8 mouse cellular contexts compared by ENCODE assay signal in the genomic region with DNA sequence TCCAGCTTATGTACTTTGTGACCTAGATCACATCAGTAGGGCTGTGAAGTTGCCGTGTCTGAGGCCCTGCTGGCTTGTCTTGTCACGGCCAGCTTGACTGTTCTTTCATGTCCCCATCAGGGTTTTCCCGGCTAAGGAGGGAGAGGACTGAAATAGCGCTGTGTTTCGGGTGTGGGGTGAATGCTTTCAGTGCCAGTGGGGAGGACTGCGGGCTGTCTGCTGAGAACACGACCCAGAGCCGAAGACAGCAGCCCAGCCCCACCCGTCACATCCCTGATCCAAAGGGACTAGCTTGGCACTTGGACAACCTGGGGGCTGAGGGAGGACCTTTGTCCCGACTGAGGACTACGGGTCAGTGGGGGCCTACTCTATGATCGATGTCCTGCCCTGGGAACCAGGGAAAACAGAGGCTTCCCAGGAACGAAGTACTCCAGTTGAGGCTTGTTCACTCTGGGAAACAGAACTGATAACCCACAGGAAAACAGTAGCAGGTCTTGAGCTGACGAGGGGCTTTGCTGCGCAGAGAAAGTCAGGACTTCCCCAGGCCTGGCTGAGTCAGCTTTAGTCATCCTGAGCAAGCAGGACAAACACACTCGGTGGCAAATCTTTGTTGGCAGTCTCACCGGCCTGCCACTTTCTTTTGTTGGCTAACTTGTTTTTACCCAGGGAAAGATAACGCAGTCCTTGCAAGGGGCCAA. TPM values are rescaled to one million over a fixed set of nuclear protein-coding genes. Genes with fewer than 3 reads are reported as not detected.
A peak's percentile ranks its signal among the peaks of the same experiment; 100 is the strongest.
DNase-seq lines count a peak whose midpoint lies in the region; ATAC-seq lines count a peak whose summit lies in the region.

No protein-coding gene starts in this region.

- no peak overlapping the region for H3K4me3 ChIP-seq in neural tube, embryonic 11.5 days (ENCODE audit: low read depth, low read length)
- H3K4me3 ChIP-seq in brown adipose tissue, adult 24 weeks (ENCODE audit: insufficient read depth, low read depth, low read length): no peak overlapping the region
- no peak overlapping the region for H3K4me3 ChIP-seq in stomach, embryonic 15.5 days (replicated peaks)

- no peak overlapping the region for H3K27ac ChIP-seq in neural tube, embryonic 11.5 days (ENCODE audit: low read depth, low read length)
- H3K27ac ChIP-seq in brown adipose tissue, adult 24 weeks (replicated peaks; ENCODE audit: low read depth, low read length): peak overlapping the region; percentile 75
- peak overlapping the region; percentile 51 for H3K27ac ChIP-seq in stomach, embryonic 15.5 days

- ATAC-seq in neural tube, embryonic 11.5 days (ENCODE audit: insufficient read depth, low FRiP score, low TSS enrichment): no peak
- ATAC-seq in inflammation-experienced regulatory T-cells, adult 6 months: peak; percentile 28
- peak; percentile 48; the same call in 1 of the 2 replicates for ATAC-seq in stomach, embryonic 15.5 days (ENCODE audit: insufficient read depth, low FRiP score, low read depth)

- H3K36me3 ChIP-seq in neural tube, embryonic 11.5 days (ENCODE audit: control insufficient read depth, insufficient read depth, low read length): no peaks in the 10 kb centered on the region; the same call in 1 of the 2 replicates
- no peaks in the 10 kb centered on the region for H3K36me3 ChIP-seq in stomach, embryonic 15.5 days

- WGBS in neural tube, embryonic 11.5 days: 80% methylated on average over 18 of the region's 18 CpGs
- 54% methylated on average over 18 of the region's 18 CpGs for WGBS in stomach, embryonic 15.5 days

- H3K9me3 ChIP-seq in neural tube, embryonic 11.5 days (ENCODE audit: control insufficient read depth, low read length): no peaks in the 10 kb centered on the region
- H3K9me3 ChIP-seq in stomach, embryonic 15.5 days: no peaks in the 10 kb centered on the region

- intact Hi-C loops in left cerebral cortex, postnatal 10 days (cut with DNase I): no loop called here

- H3K4me1 ChIP-seq in neural tube, embryonic 11.5 days (ENCODE audit: control insufficient read depth, insufficient read depth, low read length): no peaks in the 10 kb centered on the region
- H3K4me1 ChIP-seq in brown adipose tissue, adult 24 weeks (ENCODE audit: control insufficient read depth, insufficient read depth, insufficient read length, low read length): peaks cover 8% of the 10 kb centered on the region
- H3K4me1 ChIP-seq in stomach, embryonic 15.5 days: peaks cover 7% of the 10 kb centered on the region; the same call in 1 of the 2 replicates

- no peaks in the 10 kb centered on the region for H3K27me3 ChIP-seq in neural tube, embryonic 11.5 days (ENCODE audit: control insufficient read depth, insufficient read depth, low read length)
- no peaks in the 10 kb centered on the region for H3K27me3 ChIP-seq in stomach, embryonic 15.5 days (replicated peaks)

- H3K9ac ChIP-seq in neural tube, embryonic 11.5 days (ENCODE audit: low read length): no peak overlapping the region
- H3K9ac ChIP-seq in stomach, embryonic 15.5 days: no peak overlapping the region

- peak; percentile 7 for DNase-seq in neural tube, embryonic 11.5 days (ENCODE audit: low spot score)
- DNase-seq in neural tube, embryonic 10.5 days (ENCODE audit: extremely low spot score, low spot score): no peak
- no peak for DNase-seq in left cerebral cortex, postnatal 10 days (ENCODE audit: extremely low spot score in 1 of 2, low spot score in 2 of 2)
- DNase-seq in kidney, postnatal 4 days: no peak
- no peak for DNase-seq in frontal cortex, postnatal 14 days (ENCODE audit: low spot score in 2 of 2)

- H3K4me2 ChIP-seq in neural tube, embryonic 11.5 days (ENCODE audit: low read depth): no peak overlapping the region
- H3K4me2 ChIP-seq in stomach, embryonic 15.5 days: 0 out of 2 replicates have a peak overlapping the region, but pooled peaks have one; percentile 2

RNA-seq across cellular contexts. Expression of a gene that starts 23.9 kb away (rescaled TPM):
- polyA plus RNA-seq in neural tube, embryonic 11.5 days (2014; fragmentation: Nextera tagmentation; extraction: Ambion mirVana): 90.5 TPM in 2 replicates
- 75.9 and 86.5 TPM in 2 replicates for polyA plus RNA-seq in brown adipose tissue, adult 24 weeks (2012; ENCODE audit: insufficient read depth, insufficient read length, missing spikeins)
- polyA plus RNA-seq in inflammation-experienced regulatory T-cells, adult 6 months (2017; shearing (Covaris generic)): 10 to 100 TPM; 30.5 to 50.5 (median 40.2) TPM
- 82.4 and 83.4 TPM in 2 replicates for polyA plus RNA-seq in stomach, embryonic 15.5 days (2015; fragmentation: Nextera tagmentation; extraction: Ambion mirVana)
- 100 to 1,000 TPM; 312 to 326 TPM for total RNA-seq in left cerebral cortex, postnatal 10 days (2021)

RNA-seq across cellular contexts. Expression of a gene that starts 32.5 kb away (rescaled TPM):
- 5.6 and 6.6 TPM in 2 replicates for polyA plus RNA-seq in neural tube, embryonic 11.5 days (2014; fragmentation: Nextera tagmentation; extraction: Ambion mirVana)
- polyA plus RNA-seq in brown adipose tissue, adult 24 weeks (2012; ENCODE audit: insufficient read depth, insufficient read length, missing spikeins): 13.4 and 14.5 TPM in 2 replicates
- 10 to 100 TPM; 20.1 to 22.4 (median 21.6) TPM for polyA plus RNA-seq in inflammation-experienced regulatory T-cells, adult 6 months (2017; shearing (Covaris generic))
- 4.9 and 6.3 TPM in 2 replicates for polyA plus RNA-seq in stomach, embryonic 15.5 days (2015; fragmentation: Nextera tagmentation; extraction: Ambion mirVana)
- 10 to 100 TPM; 48.4 to 51.2 TPM for total RNA-seq in left cerebral cortex, postnatal 10 days (2021)

RNA-seq across cellular contexts. Expression of a gene that starts 50.7 kb away (rescaled TPM):
- polyA plus RNA-seq in neural tube, embryonic 11.5 days (2014; fragmentation: Nextera tagmentation; extraction: Ambion mirVana): 4.4 and 4.8 TPM in 2 replicates
- polyA plus RNA-seq in brown adipose tissue, adult 24 weeks (2012; ENCODE audit: insufficient read depth, insufficient read length, missing spikeins): 3.4 and 5.3 TPM in 2 replicates
- under 1 TPM; 0.18 to 0.93 (median 0.28) TPM for polyA plus RNA-seq in inflammation-experienced regulatory T-cells, adult 6 months (2017; shearing (Covaris generic))
- 6.3 and 7.1 TPM in 2 replicates for polyA plus RNA-seq in stomach, embryonic 15.5 days (2015; fragmentation: Nextera tagmentation; extraction: Ambion mirVana)
- total RNA-seq in left cerebral cortex, postnatal 10 days (2021): 1 to 10 TPM; 2.9 to 4.0 TPM

RNA-seq across cellular contexts. Expression of a gene that starts 54.1 kb away (rescaled TPM):
- 0.50 and 0.56 TPM in 2 replicates for polyA plus RNA-seq in neural tube, embryonic 11.5 days (2014; fragmentation: Nextera tagmentation; extraction: Ambion mirVana)
- 42.3 and 47.1 TPM in 2 replicates for polyA plus RNA-seq in brown adipose tissue, adult 24 weeks (2012; ENCODE audit: insufficient read depth, insufficient read length, missing spikeins)
- polyA plus RNA-seq in inflammation-experienced regulatory T-cells, adult 6 months (2017; shearing (Covaris generic)): not detected
- polyA plus RNA-seq in stomach, embryonic 15.5 days (2015; fragmentation: Nextera tagmentation; extraction: Ambion mirVana): 1.0 and 1.1 TPM in 2 replicates
- total RNA-seq in left cerebral cortex, postnatal 10 days (2021): 1 to 10 TPM; 3.1 to 3.3 TPM
